Mouse (Mus musculus) heart, postnatal 36 days (tissue): Measurements from ENCODE around the gene Ecel1. TPM values are rescaled to one million over a fixed set of nuclear protein-coding genes. Genes with fewer than 3 reads are reported as not detected.

Experiments
- DNase-seq, 2 experiments: peaks; one replicate each; pipeline ENCODE4 v3.0.0; 2021 to 2022
- intact Hi-C: fragments of 180-260 bp; cut with DNase I; formaldehyde crosslinking; loops from one replicate; pipeline ENCODE4 v1.15.1; 2025
- total RNA-seq, 2 experiments: library from RNA; stranded (reverse); gene quantifications; 2 replicates each; pipeline ENCODE4 v1.2.3; 2021

The Ecel1 gene
- total RNA-seq, 2 experiments from 2014 or later, result not detected

- intact Hi-C loops, result no loop called here
- DNase-seq, result no peak
Observed at GRCm38 (mm10) chr1:87172316-87172715, 16.0 kb upstream of the Ecel1 start.

GRCm38 (mm10) chr1:87171312-87171711 is 15.0 kb upstream of the Ecel1 start:
- no peak for DNase-seq
- intact Hi-C loops, result no loop called here

- intact Hi-C loops, result no loop called here
- DNase-seq, result no peak
Observed at GRCm38 (mm10) chr1:87170458-87170857, 14.1 kb upstream of the Ecel1 start.

GRCm38 (mm10) chr1:87164796-87165184 is 8.5 kb upstream of the Ecel1 start:
- no peak for DNase-seq
- intact Hi-C loops, result no loop called here

GRCm38 (mm10) chr1:87164164-87164795 is 8.0 kb upstream of the Ecel1 start:
- intact Hi-C loops, result no loop called here
- DNase-seq, result no peak

- intact Hi-C loops, result no loop called here
- DNase-seq, result no peak
Observed at GRCm38 (mm10) chr1:87159396-87159795, 3.1 kb upstream of the Ecel1 start.

GRCm38 (mm10) chr1:87155531-87156198 is 656 bp downstream of the Ecel1 start:
- no peak for DNase-seq
- intact Hi-C loops, result no loop called here

- DNase-seq, result no peak
Observed at GRCm38 (mm10) chr1:87154501-87155120, 1.7 kb downstream of the Ecel1 start.

GRCm38 (mm10) chr1:87153776-87154500 is 2.4 kb downstream of the Ecel1 start:
- DNase-seq, result no peak
- intact Hi-C loops, result no loop called here

More at GRCm38 (mm10) chr1:87154501-87155120, 1.7 kb downstream of the Ecel1 start:
- intact Hi-C loops, result no loop called here

GRCm38 (mm10) chr1:87151286-87151685 is 5.0 kb downstream of the Ecel1 start:
- no peak for DNase-seq
- intact Hi-C loops, result no loop called here

- intact Hi-C loops, result no loop called here
- DNase-seq, result no peak
Observed at GRCm38 (mm10) chr1:87149422-87149821, 6.9 kb downstream of the Ecel1 start.

- intact Hi-C loops, result no loop called here
- DNase-seq, result no peak
Observed at GRCm38 (mm10) chr1:87143141-87143540, 13.2 kb downstream of the Ecel1 start.

GRCm38 (mm10) chr1:87142456-87142855 is 13.9 kb downstream of the Ecel1 start:
- intact Hi-C loops, result no loop called here
- no peak for DNase-seq

- intact Hi-C loops, result no loop called here
Observed at GRCm38 (mm10) chr1:87141550-87141949, 14.8 kb downstream of the Ecel1 start.

GRCm38 (mm10) chr1:87131803-87132202 is 24.5 kb downstream of the Ecel1 start:
- DNase-seq, result no peak
- intact Hi-C loops, result no loop called here

More at GRCm38 (mm10) chr1:87141550-87141949, 14.8 kb downstream of the Ecel1 start:
- no peak for DNase-seq

GRCm38 (mm10) chr1:87127206-87128030 is 28.9 kb downstream of the Ecel1 start:
- intact Hi-C loops, result no loop called here
- DNase-seq, result peak in 1 of 2 experiments; percentile 5

- intact Hi-C loops, result no loop called here
- no peak for DNase-seq
Observed at GRCm38 (mm10) chr1:87124673-87125072, 31.6 kb downstream of the Ecel1 start, which contains the start of gene Akp3. Akp3 (plus strand) TSS chr1:87124973.

GRCm38 (mm10) chr1:87114784-87115183 is 41.5 kb downstream of the Ecel1 start:
- DNase-seq, result no peak
- intact Hi-C loops, result no loop called here

GRCm38 (mm10) chr1:87111719-87112354 is 44.5 kb downstream of the Ecel1 start:
- intact Hi-C loops, result no loop called here
- peak in 1 of 2 experiments; percentile 23 for DNase-seq

GRCm38 (mm10) chr1:87108564-87108963 is 47.8 kb downstream of the Ecel1 start:
- intact Hi-C loops, result no loop called here
- DNase-seq, result no peak
